Mouse (Mus musculus) c-Kit-positive CD71-negative TER-119-negative erythroid progenitor cells, embryonic 14.5 days (primary cell): ENCODE results near the gene Sco1.
"Not testable (repeated sequence)": the region's sequence is repeated elsewhere in the genome, so short reads cannot be mapped to it uniquely, and the experiment has no call there.

Experiments
- DNase-seq: peaks from one replicate; pipeline ENCODE4 v3.0.0-alpha.2; 2013; ENCODE audit warnings: low read depth

Sco1 gene

DNA sequence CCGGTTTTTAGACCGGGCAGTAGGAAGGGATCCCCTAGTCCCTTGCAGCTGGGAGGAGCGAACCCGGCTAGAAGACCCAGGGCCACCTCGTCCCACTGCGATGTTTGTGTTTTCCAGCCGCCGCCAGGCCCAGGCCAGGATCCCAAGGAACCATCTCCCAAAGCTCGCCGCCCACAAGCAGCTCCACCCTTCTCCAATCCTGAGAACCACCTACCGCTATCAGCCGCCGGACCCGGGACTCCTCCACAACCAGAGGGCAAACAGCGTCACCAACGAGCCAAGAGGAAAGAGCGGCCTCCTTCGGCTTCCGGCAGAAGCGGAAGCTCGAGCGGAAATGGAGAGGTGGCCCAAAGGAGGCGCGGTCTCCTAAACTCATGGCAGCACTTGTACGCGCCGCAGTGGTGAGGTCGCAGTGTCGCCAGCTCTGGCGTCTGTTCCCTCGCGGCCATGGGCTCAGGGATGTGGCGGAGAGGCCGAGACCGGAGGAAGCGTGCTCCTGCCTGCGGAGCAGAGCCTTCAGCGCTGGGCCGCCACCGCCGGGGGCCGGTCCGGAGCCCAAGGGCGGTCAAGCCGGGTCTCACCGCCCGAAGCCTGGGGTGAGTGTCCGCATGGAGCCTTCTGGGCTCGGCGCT is at the start of gene Sco1, which contains the start of gene Adprm:
Gene Sco1 (plus strand): TSS at position 350 of the 632 bp plus-strand sequence.
Gene Adprm (minus strand): TSS at position 274 of the 632 bp plus-strand sequence.
- peak; percentile 76 for DNase-seq

GRCm38 (mm10) chr11:67002911-67003310 is 49.6 kb upstream of the Sco1 start:
- DNase-seq: no peak

DNA sequence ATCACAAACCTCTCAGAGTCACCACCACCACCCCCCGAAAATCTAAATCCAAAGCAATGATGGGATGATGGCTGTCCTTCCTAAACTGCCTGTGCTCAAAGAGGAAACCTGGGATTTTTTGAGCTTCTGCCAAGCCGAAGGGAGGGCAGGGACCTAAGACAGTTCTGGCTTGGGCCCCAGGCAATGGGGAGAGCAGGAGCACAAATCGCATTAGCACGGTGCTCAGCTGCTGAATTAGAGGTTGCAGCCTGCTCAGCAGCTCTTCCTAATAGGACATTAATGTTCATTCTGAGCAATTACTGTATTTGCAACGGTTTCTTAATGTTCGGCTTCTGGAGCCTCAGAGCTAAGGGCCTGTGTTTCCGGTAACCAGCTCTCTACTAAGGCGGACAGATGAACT is 44.5 kb upstream of the Sco1 start:
- no peak for DNase-seq

DNA sequence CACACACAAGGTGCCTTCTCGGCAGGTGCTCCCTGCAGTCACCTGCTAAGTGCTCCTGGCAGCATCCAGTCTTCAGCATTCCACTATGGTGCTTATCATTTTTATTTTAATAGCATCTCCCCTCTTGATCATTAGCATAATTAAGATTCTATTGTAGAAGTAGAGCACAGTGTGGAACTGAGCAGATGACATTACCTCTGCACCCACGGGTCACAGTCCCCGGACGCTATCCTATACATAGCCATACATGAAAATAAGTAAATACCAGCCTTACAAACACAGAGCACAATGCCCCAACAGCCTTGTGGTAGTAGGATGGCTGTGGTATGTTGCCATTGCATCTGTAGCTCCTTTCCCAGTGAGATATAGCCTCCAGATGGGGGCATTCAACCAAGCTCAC is 43.9 kb upstream of the Sco1 start:
- no peak for DNase-seq

GRCm38 (mm10) chr11:67010430-67010829 is 42.0 kb upstream of the Sco1 start:
- DNase-seq: no peak

DNA sequence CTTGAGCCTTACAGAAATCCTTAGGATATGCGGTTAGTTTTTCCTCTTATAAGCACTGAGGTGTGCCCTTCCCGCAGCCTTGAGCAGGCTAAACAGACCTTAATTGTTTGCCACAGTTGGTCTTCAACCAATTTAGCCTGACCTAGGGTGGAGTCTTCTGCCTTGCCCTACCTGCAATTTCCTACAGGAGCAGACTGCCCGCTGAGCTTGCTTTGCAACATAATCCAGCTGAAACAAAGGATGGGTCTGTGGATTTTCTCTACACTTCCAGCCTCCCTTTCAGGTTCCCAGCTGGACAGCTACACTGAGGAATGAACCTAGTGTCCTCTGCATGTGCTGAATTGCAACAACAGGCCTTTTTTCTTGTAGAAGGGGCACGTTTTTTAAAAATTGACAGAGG is 40.8 kb upstream of the Sco1 start:
- no peak for DNase-seq

- DNase-seq: no peak
These were observed 34.5 kb upstream of the Sco1 start for GRCm38 (mm10) chr11:67017801-67018591.

DNA sequence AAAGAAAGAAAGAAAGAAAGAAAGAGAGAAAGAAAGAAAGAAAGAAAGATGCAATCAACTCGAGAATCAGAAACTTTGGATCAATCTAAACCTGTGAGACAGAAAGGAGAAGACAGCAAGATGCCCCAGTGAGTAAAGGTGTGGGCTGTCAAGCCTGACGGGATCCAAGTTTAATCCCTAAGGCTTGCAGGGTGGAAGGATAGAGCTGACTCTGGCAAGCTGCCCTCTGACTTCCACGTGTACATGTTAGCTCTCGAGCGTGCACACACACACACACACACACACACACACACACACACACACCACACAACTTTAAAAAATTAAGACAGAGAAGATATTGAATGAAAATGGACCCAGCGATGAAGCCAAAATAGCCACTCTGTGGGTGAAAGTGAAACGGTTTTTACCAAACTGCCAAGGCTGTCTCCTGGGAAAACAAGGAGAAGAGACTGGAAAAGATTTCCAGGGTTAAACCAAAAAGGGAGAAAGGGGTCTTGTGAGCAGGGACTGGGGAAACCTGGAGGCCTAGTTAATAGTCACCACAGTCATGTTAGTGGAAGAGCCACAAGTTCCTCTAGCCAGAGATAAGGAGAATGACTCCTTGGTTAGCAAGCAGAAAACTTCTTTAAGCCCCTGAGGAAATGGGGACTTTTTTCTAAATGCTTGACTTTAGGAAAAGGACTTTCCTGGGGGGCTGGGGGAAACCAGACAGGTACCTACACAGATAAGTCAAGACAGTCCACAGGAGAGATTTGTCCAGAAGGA is 32.6 kb upstream of the Sco1 start:
- no peak for DNase-seq

DNA sequence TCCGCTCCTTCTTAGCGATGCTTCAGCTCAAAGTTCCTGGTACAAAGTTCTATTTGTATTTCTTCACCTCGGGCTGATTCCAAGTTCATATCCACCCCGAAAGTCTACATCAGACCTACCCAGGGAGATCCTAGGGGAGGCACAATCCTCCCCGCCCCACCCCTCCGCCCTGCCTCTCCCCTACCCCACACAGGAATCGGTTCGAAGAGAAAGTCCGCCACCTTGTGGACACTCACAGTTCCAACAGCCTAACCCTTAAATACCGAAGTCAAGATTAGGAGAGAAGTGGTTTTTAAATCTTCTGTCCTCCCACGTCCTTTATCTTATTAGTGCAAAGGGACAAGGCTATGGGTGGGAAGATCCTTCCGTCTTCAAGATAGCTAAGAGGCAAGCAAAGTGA is 31.5 kb upstream of the Sco1 start:
- DNase-seq: peak; percentile 48

GRCm38 (mm10) chr11:67022354-67023115 is 29.9 kb upstream of the Sco1 start:
- no peak for DNase-seq

- DNase-seq: not testable (repeated sequence)
These were observed 29.3 kb upstream of the Sco1 start for GRCm38 (mm10) chr11:67023191-67023590.

GRCm38 (mm10) chr11:67023802-67024340 is 28.6 kb upstream of the Sco1 start:
- DNase-seq: no peak

DNA sequence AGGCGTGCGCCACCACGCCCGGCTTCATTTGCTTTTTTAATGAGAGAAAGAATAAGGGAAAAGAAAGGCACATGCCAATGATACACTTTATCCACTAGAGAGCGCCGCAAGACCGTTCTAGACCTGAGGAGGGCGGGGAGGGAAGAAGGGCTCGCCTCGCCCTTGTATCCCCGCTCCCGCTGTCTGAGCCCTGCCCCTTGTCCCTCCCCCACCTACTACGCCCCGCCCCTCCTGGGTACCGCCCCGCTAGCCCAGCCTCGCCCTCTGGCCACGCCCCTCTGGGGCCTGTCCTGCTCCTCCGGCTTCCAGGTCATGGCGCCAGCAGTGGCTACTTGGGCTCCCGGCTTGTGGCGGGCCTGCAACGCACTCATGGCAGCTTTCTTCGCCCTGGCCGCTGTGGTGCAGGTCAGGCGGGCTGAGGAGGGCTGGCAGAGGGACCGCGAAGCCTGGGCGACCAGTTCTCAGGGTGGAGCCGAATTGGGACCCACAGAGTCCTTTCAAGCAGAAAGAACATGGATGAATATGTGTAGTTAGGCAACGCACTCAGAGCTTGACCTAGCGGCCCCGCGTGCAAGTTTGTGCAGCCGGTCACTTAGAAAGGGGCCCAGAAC is 27.5 kb upstream of the Sco1 start, which contains the start of gene Tmem220:
Gene Tmem220 (plus strand): TSS at position 288 of the 611 bp plus-strand sequence.
- DNase-seq: peak; percentile 95

GRCm38 (mm10) chr11:67030904-67031602 is 21.4 kb upstream of the Sco1 start:
- no peak for DNase-seq

DNA sequence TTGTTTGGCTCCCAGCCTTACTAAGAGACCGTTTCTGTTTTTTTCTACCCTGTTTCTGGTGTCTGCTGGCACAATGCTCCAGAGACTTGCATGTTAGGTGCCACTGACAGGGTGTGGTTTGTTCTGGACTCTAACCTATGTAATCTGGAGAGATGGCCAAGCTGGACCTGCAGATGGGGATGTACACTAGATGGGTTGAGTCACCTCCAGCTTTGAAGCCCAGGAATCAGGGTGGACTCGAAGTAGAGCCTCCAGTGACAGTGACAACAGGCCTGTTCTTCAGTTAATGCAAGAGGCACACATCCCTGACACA is 20.9 kb upstream of the Sco1 start:
- DNase-seq: no peak

DNA sequence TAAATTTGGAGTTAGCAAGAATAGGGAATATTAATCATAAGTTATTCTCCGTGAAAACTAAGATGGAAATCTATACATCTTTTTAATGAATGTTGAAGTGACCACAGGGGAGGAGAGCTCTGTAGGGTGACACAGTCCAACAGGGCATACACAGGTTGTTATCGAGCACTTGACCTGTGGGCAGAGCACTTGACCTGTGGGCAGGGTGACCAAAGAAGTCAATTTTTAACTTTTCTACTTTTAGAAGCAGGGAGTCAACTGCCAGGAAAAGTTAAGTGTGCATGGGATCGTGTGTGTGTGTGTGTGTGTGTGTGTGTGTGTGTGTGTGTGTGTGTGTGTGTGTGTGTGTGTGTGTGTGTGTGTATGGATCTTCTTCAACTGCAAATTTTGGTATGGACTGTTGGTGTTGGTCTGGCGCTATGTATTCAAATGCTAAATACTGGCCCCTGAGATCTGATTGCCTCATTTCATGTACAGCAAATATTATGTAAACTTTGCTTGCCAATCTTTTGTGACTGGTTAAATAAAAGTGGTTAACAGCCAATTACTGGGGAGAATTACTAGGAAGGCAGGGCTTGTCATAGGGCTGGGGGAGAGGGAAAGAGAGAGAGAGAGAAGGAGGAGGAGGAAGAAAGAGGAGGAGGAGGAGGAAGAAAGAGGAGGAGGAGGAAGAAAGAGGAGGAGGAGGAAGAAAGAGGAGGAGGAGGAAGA is 17.5 kb upstream of the Sco1 start:
- no peak for DNase-seq

DNA sequence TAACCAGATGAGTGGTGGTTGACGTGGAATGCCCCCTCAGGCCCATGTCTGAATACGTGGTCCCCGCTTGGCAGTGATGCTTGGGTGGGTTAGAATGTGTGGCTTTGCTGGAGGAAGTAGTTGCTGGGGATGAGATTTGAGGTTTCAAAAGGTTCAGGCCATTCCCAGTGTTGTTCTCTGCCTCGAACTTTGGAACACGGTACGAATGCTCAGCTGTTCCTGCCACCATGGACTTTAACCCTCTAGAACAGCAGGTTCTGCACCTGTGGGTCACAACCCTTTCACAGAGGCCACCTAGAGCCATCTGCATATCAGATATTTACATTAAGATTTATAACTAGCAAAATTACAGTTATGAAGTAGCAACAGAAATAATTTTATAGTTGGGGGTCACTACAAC is 16.2 kb upstream of the Sco1 start:
- no peak for DNase-seq

- DNase-seq: no peak
These were observed 15.6 kb upstream of the Sco1 start for GRCm38 (mm10) chr11:67036892-67037291.

- DNase-seq: no peak
These were observed 12.7 kb upstream of the Sco1 start for GRCm38 (mm10) chr11:67039799-67040198.

DNA sequence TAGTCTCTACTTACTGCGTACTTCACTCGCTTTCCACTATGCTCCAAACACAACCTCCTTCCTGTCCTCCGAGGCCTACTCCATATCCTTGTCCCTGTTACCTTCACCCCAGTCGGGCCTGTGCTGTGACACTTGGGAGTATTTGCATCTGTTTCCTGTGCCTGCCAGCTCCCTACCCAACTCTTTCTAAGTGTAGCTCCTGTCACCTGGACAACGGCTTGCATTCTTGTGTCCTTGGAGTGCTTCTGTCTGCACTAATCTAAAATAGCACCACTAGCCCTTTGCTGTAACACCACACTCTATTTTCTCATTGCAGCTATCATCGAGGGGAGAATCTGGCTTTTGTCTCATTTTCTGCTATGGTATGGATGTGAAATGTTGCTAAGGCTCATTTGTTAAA is 12.0 kb upstream of the Sco1 start:
- no peak for DNase-seq
